Mouse (Mus musculus) liver, embryonic 15.5 days (tissue): ENCODE measurements around the gene Dusp16. TPM values are rescaled to one million over a fixed set of nuclear protein-coding genes. Genes with fewer than 3 reads are reported as not detected.

Source experiments
- ATAC-seq: fragments of 200-750 bp; cut with Nextera tagmentation; 2 replicates; pipeline ENCODE4 v1.8.0; 2017; ENCODE audit warnings: moderate number of reproducible peaks, mild to moderate bottlenecking, moderate library complexity; ENCODE audit not compliant: insufficient read depth
- H3K27ac ChIP-seq: fragments of 300-500 bp; sonication (generic); replicated peaks from 2 replicates; pipeline ENCODE4 v1.5.1; 2015; ENCODE audit warnings: mild to moderate bottlenecking, inconsistent platforms
- H3K27me3 ChIP-seq: fragments of 300-500 bp; sonication (generic); 2 replicates; pipeline ENCODE4 v1.6.1; 2015; ENCODE audit warnings: mild to moderate bottlenecking, inconsistent platforms
- H3K36me3 ChIP-seq: fragments of 300-500 bp; sonication (generic); replicated peaks from 2 replicates; pipeline ENCODE4 v1.6.1; 2015; ENCODE audit warnings: moderate library complexity, mild to moderate bottlenecking, inconsistent platforms
- H3K4me1 ChIP-seq: fragments of 300-500 bp; sonication (generic); replicated peaks from 2 replicates; pipeline ENCODE4 v1.6.1; 2015; ENCODE audit warnings: inconsistent platforms
- H3K4me2 ChIP-seq: fragments of 300-500 bp; sonication (generic); 2 replicates; pipeline ENCODE4 v1.6.1; 2015; ENCODE audit warnings: moderate library complexity, mild to moderate bottlenecking, inconsistent platforms
- H3K4me3 ChIP-seq: fragments of 300-500 bp; sonication (generic); replicated peaks from 2 replicates; pipeline ENCODE4 v1.5.1; 2015; ENCODE audit warnings: mild to moderate bottlenecking, inconsistent platforms
- H3K9ac ChIP-seq: fragments of 300-500 bp; sonication (generic); 2 replicates; pipeline ENCODE4 v1.6.1; 2015; ENCODE audit warnings: moderate library complexity, mild to moderate bottlenecking, inconsistent platforms
- H3K9me3 ChIP-seq: fragments of 300-500 bp; sonication (generic); replicated peaks from 2 replicates; pipeline ENCODE4 v1.6.1; 2016; ENCODE audit warnings: inconsistent platforms
- WGBS: fragments of 180-500 bp; shearing (Covaris S2); methylation state at CpG from one replicate; pipeline ENCODE4 v1.1.7; 2015; ENCODE audit warnings: mixed read lengths; ENCODE audit not compliant: insufficient replicate concordance; 5-methylcytosine and 5-hydroxymethylcytosine counted together
- polyA plus RNA-seq: library from polyadenylated mRNA; unstranded; fragments of >200 nt; fragmentation: Nextera tagmentation; extraction: Ambion mirVana; gene quantifications from 2 replicates; pipeline ENCODE4 v1.2.1, GENCODE M21; 2015

Dusp16 gene
- 5.1 TPM in 2 replicates for polyA plus RNA-seq

- Histone ChIP-seq H3K27me3 (no peaks in the 10 kb centered on the region; the same call in 1 of the 2 replicates), H3K9ac (peak within 1 kb of the TSS; percentile 95), H3K4me2 (peak within 1 kb of the TSS; percentile 89), H3K27ac (peak within 1 kb of the TSS; percentile 90), H3K9me3 (no peaks in the 10 kb centered on the region), H3K4me1 (peaks cover 49% of the 10 kb centered on the region), H3K36me3 (no peaks in the 10 kb centered on the region), H3K4me3 (peak within 1 kb of the TSS; percentile 83)
- WGBS = under 1% methylated on average over 97 of the region's 108 CpGs
- peak; percentile 88 for ATAC-seq
Observed at GRCm38 (mm10) chr6:134792141-134793045, at the start of gene Dusp16. Gene Dusp16 (minus strand): TSS chr6:134792625.

- Histone ChIP-seq H3K36me3 (0 out of 2 replicates have a peak, but pooled peaks cover 6% of the 10 kb centered on the region), H3K27ac (no peak overlapping the region), H3K27me3 (no peaks in the 10 kb centered on the region), H3K9me3 (no peaks in the 10 kb centered on the region), H3K4me1 (peaks cover 11% of the 10 kb centered on the region), H3K4me3 (no peak overlapping the region), H3K4me2 (no peak overlapping the region), H3K9ac (no peak overlapping the region)
- 51% methylated on average over 2 of the region's 2 CpGs for WGBS
- no peak for ATAC-seq
Observed at GRCm38 (mm10) chr6:134840346-134840745, 47.9 kb upstream of the Dusp16 start.

DNA sequence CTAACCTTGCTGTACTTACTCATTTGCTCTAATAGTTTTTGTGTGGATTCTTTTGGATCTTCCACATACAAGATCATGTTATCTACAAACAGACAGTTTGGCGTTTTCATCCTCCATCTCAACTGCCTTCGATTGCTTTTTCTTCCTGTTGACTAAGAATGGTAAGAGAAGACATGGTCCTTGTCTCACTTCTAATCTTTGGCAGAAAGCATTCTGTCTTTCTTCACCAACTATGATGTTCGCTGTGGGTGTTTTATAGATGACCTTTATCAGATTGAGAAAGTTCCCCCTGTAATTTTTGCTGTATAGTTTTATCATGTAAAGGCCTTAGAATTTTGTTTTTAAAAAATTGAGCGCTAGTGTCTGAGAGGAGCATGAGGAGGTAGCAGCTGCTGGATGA is 45.7 kb upstream of the Dusp16 start:
- H3K4me1 ChIP-seq = peaks cover 30% of the 10 kb centered on the region
- no peak for ATAC-seq
- WGBS = 74% methylated on average over 4 of the region's 4 CpGs
- H3K4me3 ChIP-seq = no peak overlapping the region
- no peak overlapping the region for H3K27ac ChIP-seq
- H3K27me3 ChIP-seq = no peaks in the 10 kb centered on the region
- H3K9ac ChIP-seq = no peak overlapping the region
- 0 out of 2 replicates have a peak, but pooled peaks cover 6% of the 10 kb centered on the region for H3K36me3 ChIP-seq
- no peaks in the 10 kb centered on the region for H3K9me3 ChIP-seq
- H3K4me2 ChIP-seq = no peak overlapping the region

- peaks cover 52% of the 10 kb centered on the region for H3K4me1 ChIP-seq
- peak overlapping the region; percentile 30 for H3K9ac ChIP-seq
- H3K27me3 ChIP-seq = no peaks in the 10 kb centered on the region
- H3K36me3 ChIP-seq = 0 out of 2 replicates have a peak, but pooled peaks cover 6% of the 10 kb centered on the region
- H3K9me3 ChIP-seq = no peaks in the 10 kb centered on the region
- H3K4me2 ChIP-seq = peak overlapping the region; percentile 37
- 48% methylated on average over 9 of the region's 9 CpGs for WGBS
- peak overlapping the region; percentile 65 for H3K27ac ChIP-seq
- ATAC-seq = no peak
- peak overlapping the region; percentile 2; the same call in 1 of the 2 replicates for H3K4me3 ChIP-seq
Observed at GRCm38 (mm10) chr6:134834585-134835251, 42.3 kb upstream of the Dusp16 start.

- Histone ChIP-seq H3K27me3 (no peaks in the 10 kb centered on the region), H3K9me3 (no peaks in the 10 kb centered on the region), H3K4me2 (peak overlapping the region; percentile 87), H3K9ac (peak overlapping the region; percentile 89), H3K27ac (peak overlapping the region; percentile 98), H3K36me3 (no peaks in the 10 kb centered on the region), H3K4me1 (peaks cover 60% of the 10 kb centered on the region), H3K4me3 (peak overlapping the region; percentile 84)
- under 1% methylated on average over 10 of the region's 10 CpGs for WGBS
- ATAC-seq = no peak
Observed at GRCm38 (mm10) chr6:134830776-134831175, 38.4 kb upstream of the Dusp16 start.

- under 1% methylated on average over 57 of the region's 58 CpGs for WGBS
- Histone ChIP-seq H3K36me3 (no peaks in the 10 kb centered on the region), H3K27ac (peak within 1 kb of the TSS; percentile 98)
Observed at GRCm38 (mm10) chr6:134829786-134830700, 37.6 kb upstream of the Dusp16 start, which contains the start of gene Crebl2. Gene Crebl2 (plus strand): TSS chr6:134830154.

GRCm38 (mm10) chr6:134822844-134823243 is 30.4 kb upstream of the Dusp16 start:
- H3K9me3 ChIP-seq = no peaks in the 10 kb centered on the region
- no peaks in the 10 kb centered on the region for H3K4me1 ChIP-seq
- no peaks in the 10 kb centered on the region; the same call in 1 of the 2 replicates for H3K27me3 ChIP-seq
- no peak overlapping the region for H3K9ac ChIP-seq
- H3K4me3 ChIP-seq = no peak overlapping the region
- H3K36me3 ChIP-seq = no peaks in the 10 kb centered on the region
- no peak overlapping the region for H3K27ac ChIP-seq
- 57% methylated on average over 10 of the region's 10 CpGs for WGBS
- no peak overlapping the region for H3K4me2 ChIP-seq
- ATAC-seq = no peak

More at GRCm38 (mm10) chr6:134829786-134830700, 37.6 kb upstream of the Dusp16 start, which contains the start of gene Crebl2:
- Histone ChIP-seq H3K27me3 (no peaks in the 10 kb centered on the region), H3K9me3 (no peaks in the 10 kb centered on the region), H3K4me3 (peak within 1 kb of the TSS; percentile 84), H3K4me1 (peaks cover 59% of the 10 kb centered on the region), H3K4me2 (peak within 1 kb of the TSS; percentile 87), H3K9ac (peak within 1 kb of the TSS; percentile 89)
- peak; percentile 96 for ATAC-seq

DNA sequence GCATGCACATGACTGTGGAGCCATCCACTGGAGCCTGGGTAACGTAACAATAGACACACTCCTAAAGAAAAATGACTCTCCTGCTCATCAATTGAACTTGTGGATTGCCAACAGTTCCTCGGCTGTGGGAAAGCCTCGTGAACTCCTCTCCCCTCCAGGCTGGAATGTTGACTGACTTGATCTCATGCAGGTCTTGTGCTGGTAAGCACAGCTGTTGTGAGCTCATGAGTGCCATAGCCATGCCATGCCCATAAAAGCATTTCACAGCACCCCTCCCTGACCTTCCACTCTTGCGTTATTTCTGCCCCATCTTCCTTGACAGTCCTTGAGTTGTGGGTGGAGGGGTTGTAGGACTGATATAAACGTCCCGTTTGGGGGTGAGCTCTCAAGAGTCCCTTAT is 28.0 kb upstream of the Dusp16 start:
- H3K4me3 ChIP-seq = no peak overlapping the region
- H3K9me3 ChIP-seq = no peaks in the 10 kb centered on the region
- no peak overlapping the region for H3K27ac ChIP-seq
- no peak for ATAC-seq
- 54% methylated on average over 6 of the region's 6 CpGs for WGBS
- no peaks in the 10 kb centered on the region for H3K36me3 ChIP-seq
- H3K4me2 ChIP-seq = no peak overlapping the region
- H3K4me1 ChIP-seq = no peaks in the 10 kb centered on the region
- no peak overlapping the region for H3K9ac ChIP-seq
- no peaks in the 10 kb centered on the region; the same call in 1 of the 2 replicates for H3K27me3 ChIP-seq

DNA sequence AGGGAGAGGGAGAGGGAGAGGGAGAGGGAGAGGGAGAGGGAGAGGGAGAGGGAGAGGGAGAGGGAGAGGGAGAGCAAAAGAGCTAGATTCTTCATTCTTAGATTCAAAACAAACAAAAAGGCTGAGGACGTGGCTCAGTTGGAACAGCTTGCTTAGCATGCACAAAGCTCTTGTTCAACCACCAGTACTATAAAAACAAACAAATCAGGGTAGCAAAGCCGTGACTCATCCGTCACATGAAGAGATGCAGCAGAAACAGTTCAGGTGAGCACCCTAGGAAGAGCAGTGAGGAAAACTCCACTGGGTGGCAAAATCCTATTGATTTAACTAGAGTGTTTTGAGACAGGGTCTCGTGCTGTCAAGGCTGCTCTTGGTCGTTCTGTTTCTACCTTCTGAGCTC is 27.3 kb upstream of the Dusp16 start:
- no peak overlapping the region for H3K4me2 ChIP-seq
- H3K27me3 ChIP-seq = no peaks in the 10 kb centered on the region; the same call in 1 of the 2 replicates
- H3K9ac ChIP-seq = no peak overlapping the region
- ATAC-seq = no peak
- H3K9me3 ChIP-seq = no peaks in the 10 kb centered on the region
- H3K4me1 ChIP-seq = no peaks in the 10 kb centered on the region
- WGBS = 44% methylated on average over 5 of the region's 5 CpGs
- H3K4me3 ChIP-seq = no peak overlapping the region
- no peaks in the 10 kb centered on the region for H3K36me3 ChIP-seq
- H3K27ac ChIP-seq = no peak overlapping the region
